Mouse (Mus musculus): ENCODE measurements around the gene Nkd2. TPM values are rescaled to one million over a fixed set of nuclear protein-coding genes. Genes with fewer than 3 reads are reported as not detected.
A peak's percentile ranks its signal among the peaks of the same experiment; 100 is the strongest.

Nkd2 gene
- polyA plus RNA-seq, 1 experiment, result 1.2 TPM

DNA sequence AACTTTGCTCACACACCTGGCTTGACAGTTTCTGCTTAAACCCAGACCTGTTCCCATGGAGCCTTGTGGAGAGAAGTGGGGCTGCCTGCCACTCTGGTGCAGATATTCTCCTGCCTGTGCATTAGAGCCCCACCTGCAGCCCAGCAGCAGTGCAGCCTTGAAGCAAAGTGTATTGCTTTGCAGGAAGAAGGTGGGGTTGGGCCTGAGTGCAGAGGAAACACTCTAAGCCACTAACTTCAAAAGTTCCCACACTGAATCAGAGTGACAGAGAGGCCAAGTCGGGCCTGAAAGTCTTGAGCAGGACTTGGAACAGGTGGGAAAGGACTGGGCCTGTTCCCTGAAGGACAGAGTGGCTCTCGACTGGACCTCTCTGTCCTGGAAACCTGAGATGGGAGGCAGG lies 74.8 kb downstream of the Nkd2 start:
- peaks cover 69% of the 10 kb centered on the region for H3K4me1 ChIP-seq (ENCODE audit: control insufficient read depth, insufficient read depth, low read length)
- peak overlapping the region; percentile 79 for H3K27ac ChIP-seq (ENCODE audit: insufficient read depth, low read depth, low read length)
- WGBS, result 10% methylated on average over 2 of the region's 2 CpGs
- H3K27me3 ChIP-seq (replicated peaks; ENCODE audit: control insufficient read depth, insufficient read depth, low read length), result no peaks in the 10 kb centered on the region
- peak; percentile 47 for DNase-seq
- H3K4me3 ChIP-seq (ENCODE audit: insufficient read depth, low read depth, low read length), result no peak overlapping the region
- TF ChIP-seq POLR2A (IDR thresholded peaks at IDR 0.05; ENCODE audit: low read depth, low read length), result no peak
- peak; percentile 26; the same call in 1 of the 2 replicates for TF ChIP-seq CTCF (conservative IDR thresholded peaks at IDR 0.05; ENCODE audit: insufficient read depth, insufficient read length, low read depth, low read length)
- no peaks in the 10 kb centered on the region for H3K36me3 ChIP-seq (ENCODE audit: control insufficient read depth, insufficient read depth, low read length)

DNA sequence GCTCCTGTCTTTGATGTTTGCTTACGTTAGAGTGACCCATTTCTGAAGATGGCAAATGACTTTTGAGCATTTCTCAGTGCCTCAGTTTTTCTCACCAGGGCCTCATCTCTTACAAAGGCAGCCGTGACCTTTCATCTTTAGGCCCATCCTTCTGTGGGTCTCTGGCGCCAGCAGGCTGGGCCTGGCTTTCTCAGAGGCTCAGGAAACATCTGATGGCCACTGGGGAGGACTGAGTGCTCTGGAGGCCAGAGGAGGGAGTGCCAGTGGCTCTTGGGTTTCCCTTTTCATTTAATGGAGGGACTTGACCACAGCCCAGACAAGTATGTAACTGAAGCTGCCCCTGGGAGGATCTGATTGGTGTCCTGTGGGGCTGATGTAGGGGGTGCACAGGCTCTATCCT lies 76.3 kb downstream of the Nkd2 start:
- TF ChIP-seq POLR2A (IDR thresholded peaks at IDR 0.05; ENCODE audit: low read depth, low read length) (no peak), CTCF (conservative IDR thresholded peaks at IDR 0.05; ENCODE audit: insufficient read depth, insufficient read length, low read depth, low read length) (0 out of 2 replicates have a peak, but pooled peaks have one; percentile 3)
- Histone ChIP-seq H3K4me1 (ENCODE audit: control insufficient read depth, insufficient read depth, low read length) (peaks cover 80% of the 10 kb centered on the region), H3K4me3 (ENCODE audit: insufficient read depth, low read depth, low read length) (no peak overlapping the region), H3K27me3 (replicated peaks; ENCODE audit: control insufficient read depth, insufficient read depth, low read length) (no peaks in the 10 kb centered on the region), H3K36me3 (ENCODE audit: control insufficient read depth, insufficient read depth, low read length) (no peaks in the 10 kb centered on the region), H3K27ac (ENCODE audit: insufficient read depth, low read depth, low read length) (peak overlapping the region; percentile 85)
- 50% methylated on average over 3 of the region's 3 CpGs for WGBS
- peak; percentile 67 for DNase-seq

DNA sequence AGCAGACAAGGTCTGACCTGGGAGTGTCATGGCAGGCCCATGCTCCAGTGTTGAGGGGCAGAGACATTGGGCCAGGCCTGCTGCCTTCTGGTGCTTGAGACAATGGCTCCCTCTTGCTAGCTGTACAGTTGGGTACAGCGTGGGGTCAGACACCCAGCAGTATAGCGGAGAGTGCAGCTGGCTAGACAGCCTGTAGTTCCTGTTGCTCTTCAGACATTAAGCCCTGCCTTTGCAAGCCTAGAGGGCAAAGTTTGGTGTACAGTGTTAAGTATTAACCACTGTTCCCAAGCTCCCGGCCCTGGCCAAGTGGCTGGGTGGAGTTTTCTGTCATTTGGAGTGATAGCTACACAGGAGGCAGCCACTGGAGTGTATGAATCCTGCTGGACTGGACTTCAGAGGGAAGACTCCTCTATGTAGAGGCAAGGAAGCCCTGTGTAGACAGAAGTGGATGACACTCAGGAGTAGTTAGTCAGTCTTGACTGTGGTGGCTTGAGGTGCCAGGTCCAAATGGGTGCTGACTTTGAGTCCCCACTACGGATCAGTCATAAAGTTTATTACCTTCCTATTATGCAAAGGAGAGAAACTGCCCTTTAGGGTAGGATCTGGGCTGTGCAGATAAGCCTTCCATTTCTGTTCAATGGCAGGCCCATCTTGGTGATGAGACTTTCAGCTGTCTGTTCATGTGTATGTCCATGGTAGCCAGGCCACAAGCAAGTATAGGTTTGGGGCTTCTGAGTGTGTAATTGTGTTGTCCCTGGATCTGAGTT lies 77.3 kb downstream of the Nkd2 start:
- no peaks in the 10 kb centered on the region for H3K27me3 ChIP-seq (replicated peaks; ENCODE audit: control insufficient read depth, insufficient read depth, low read length)
- H3K4me1 ChIP-seq (ENCODE audit: control insufficient read depth, insufficient read depth, low read length), result peaks cover 82% of the 10 kb centered on the region
- 29% methylated on average over 4 of the region's 4 CpGs for WGBS
- peak overlapping the region; percentile 13; the same call in 1 of the 2 replicates for H3K4me3 ChIP-seq (ENCODE audit: insufficient read depth, low read depth, low read length)
- no peaks in the 10 kb centered on the region for H3K36me3 ChIP-seq (ENCODE audit: control insufficient read depth, insufficient read depth, low read length)
- peak; percentile 96 for DNase-seq
- H3K27ac ChIP-seq (ENCODE audit: insufficient read depth, low read depth, low read length), result peak overlapping the region; percentile 93
- TF ChIP-seq POLR2A (IDR thresholded peaks at IDR 0.05; ENCODE audit: low read depth, low read length), result no peak
- 0 out of 2 replicates have a peak, but pooled peaks have one; percentile 27 for TF ChIP-seq CTCF (conservative IDR thresholded peaks at IDR 0.05; ENCODE audit: insufficient read depth, insufficient read length, low read depth, low read length)

Other genes starting within 250 kb of the Nkd2 start
- gene Clptm1l, start 243.6 kb downstream of the Nkd2 start, polyA plus RNA-seq (2012; rRNA removed), result 174 and 185 TPM in 2 replicates
- 6.4 and 7.4 TPM in 2 replicates for gene Tert, start 220.7 kb downstream of the Nkd2 start, polyA plus RNA-seq (2012; rRNA removed)
- gene Slc6a18, start 169.6 kb downstream of the Nkd2 start, polyA plus RNA-seq (2012; rRNA removed), result 438 and 863 TPM in 2 replicates
- 884 and 1,011 TPM in 2 replicates for gene Slc6a19, start 142.8 kb downstream of the Nkd2 start, polyA plus RNA-seq (2012; rRNA removed)
- 104 and 109 TPM in 2 replicates for gene Slc12a7, start 114.5 kb downstream of the Nkd2 start, polyA plus RNA-seq (2012; rRNA removed)
- gene Trip13, start 90.2 kb upstream of the Nkd2 start, polyA plus RNA-seq (2012; rRNA removed), result 0.22 and 0.25 TPM in 2 replicates
- 18.0 and 20.2 TPM in 2 replicates for gene Brd9, start 90.2 kb upstream of the Nkd2 start, polyA plus RNA-seq (2012; rRNA removed)
- gene Zdhhc11, start 116.2 kb upstream of the Nkd2 start, polyA plus RNA-seq (2012; rRNA removed), result not detected in 2 replicates
- 4.3 and 4.5 TPM in 2 replicates for gene Tppp, start 161.8 kb upstream of the Nkd2 start, polyA plus RNA-seq (2012; rRNA removed)
- gene Cep72, start 214.7 kb upstream of the Nkd2 start, polyA plus RNA-seq (2012; rRNA removed), result 1.8 and 2.2 TPM in 2 replicates

All from kidney, adult 2 months (tissue).